Mouse (Mus musculus): ENCODE results near the gene Gm20388.

DNA sequence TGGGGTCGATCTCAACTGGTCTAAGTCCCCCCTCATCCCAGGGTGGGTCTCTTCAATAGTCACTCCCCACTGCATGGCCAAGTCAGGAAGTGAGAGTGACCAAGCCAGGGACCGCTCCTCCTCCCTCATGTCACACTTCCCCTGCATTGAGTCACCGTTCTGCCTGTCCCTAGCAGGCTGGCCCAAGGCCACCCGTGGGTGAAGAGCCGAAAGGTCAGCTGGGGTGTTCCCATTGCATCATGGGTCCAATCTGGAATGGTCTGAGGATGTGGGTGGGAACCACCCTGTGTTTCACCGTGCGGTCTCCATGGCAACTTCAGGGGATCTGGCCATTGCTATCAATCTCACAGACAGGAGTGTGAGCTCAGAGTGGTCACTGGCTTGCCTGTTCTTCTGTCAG lies 1338.2 kb downstream of the Gm20388 start:
- TF ChIP-seq CTCF (IDR thresholded peaks at IDR 0.05; ENCODE audit: low read depth) (no peak), EP300 (IDR thresholded peaks at IDR 0.05; ENCODE audit: low read depth) (no peak)

Measured in liver, embryonic 14.5 days (tissue).